Mouse (Mus musculus) liver, adult 2 months (tissue): ENCODE measurements at regions not wholly inside any gene's neighbourhood (a gene's known extent, or its start where the extent isn't known, plus 50 kb on each side); places are given as distances from the start of the nearest gene placed in this dataset.

Experiments used
- CTCF ChIP-seq: fragments of 200-500 bp; IDR thresholded peaks from 2 replicates; pipeline ENCODE4 v1.5.1; 2011; ENCODE audit warnings: low read depth, low read length, control low read depth
- POLR2A ChIP-seq: fragments of 200-500 bp; IDR thresholded peaks from 2 replicates; pipeline ENCODE4 v1.6.1; 2011; ENCODE audit warnings: low read length, control low read depth; ENCODE audit not compliant: insufficient read depth; ENCODE audit errors: extremely low read depth

DNA sequence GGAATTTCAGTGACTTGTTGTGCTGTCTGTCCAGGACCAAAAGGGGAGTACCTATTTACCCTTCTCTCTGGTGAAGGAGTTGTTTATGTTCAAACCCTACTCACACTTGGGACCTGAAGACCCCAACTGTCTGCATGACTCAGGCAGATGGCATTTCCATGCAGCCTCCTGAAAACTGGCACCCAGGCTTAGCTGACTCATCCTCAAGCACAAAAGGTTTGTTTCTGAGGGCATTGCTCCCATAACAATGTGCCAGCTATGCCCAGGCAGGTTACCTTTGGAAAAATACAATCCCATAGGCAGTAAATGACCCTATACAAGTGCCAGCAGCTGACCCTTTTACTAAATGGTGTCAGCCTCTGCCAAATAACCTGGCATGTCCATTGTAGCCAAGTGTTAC is 1579.9 kb downstream of the Efna5 start:
- TF ChIP-seq CTCF = no peak
- TF ChIP-seq POLR2A = no peak
